Mouse (Mus musculus) heart, embryonic 10.5 days (tissue): ENCODE results near the gene 1700003E16Rik. TPM values are rescaled to one million over a fixed set of nuclear protein-coding genes. Genes with fewer than 3 reads are reported as not detected.
"Not testable (repeated sequence)": the region's sequence is repeated elsewhere in the genome, so short reads cannot be mapped to it uniquely, and the experiment has no call there.

Source experiments
- DNase-seq: peaks from one replicate; pipeline ENCODE4 v3.0.0-alpha.2; 2017; ENCODE audit warnings: low spot score
- H3K27ac ChIP-seq: fragments of 300-500 bp; sonication (generic); 2 replicates; pipeline ENCODE4 v1.5.1; 2016; ENCODE audit warnings: mild to moderate bottlenecking
- H3K27me3 ChIP-seq: fragments of 300-500 bp; sonication (generic); 2 replicates; pipeline ENCODE4 v1.6.1; 2016; ENCODE audit warnings: mild to moderate bottlenecking; ENCODE audit not compliant: poor library complexity, insufficient read depth, severe bottlenecking
- H3K36me3 ChIP-seq: fragments of 300-500 bp; sonication (generic); 2 replicates; pipeline ENCODE4 v1.6.1; 2016; ENCODE audit warnings: mild to moderate bottlenecking, moderate library complexity
- H3K4me1 ChIP-seq: fragments of 300-500 bp; sonication (generic); 2 replicates; pipeline ENCODE4 v1.6.1; 2016; ENCODE audit warnings: mild to moderate bottlenecking
- H3K4me3 ChIP-seq: fragments of 300-500 bp; sonication (generic); 2 replicates; pipeline ENCODE4 v1.5.1; 2016; ENCODE audit warnings: mild to moderate bottlenecking, moderate library complexity
- H3K9me3 ChIP-seq: fragments of 300-500 bp; sonication (generic); 2 replicates; pipeline ENCODE4 v1.6.1; 2016; ENCODE audit warnings: mild to moderate bottlenecking, moderate library complexity
- WGBS: fragments of 180-500 bp; shearing (Covaris S2); methylation state at CpG from one replicate; pipeline ENCODE4 v1.1.7; 2016; 5-methylcytosine and 5-hydroxymethylcytosine counted together
- polyA plus RNA-seq: library from polyadenylated mRNA; unstranded; fragments of >200 nt; fragmentation: Nextera tagmentation; extraction: Ambion mirVana; gene quantifications from 2 replicates; pipeline ENCODE4 v1.2.1, GENCODE M21; 2016

Gene 1700003E16Rik
- polyA plus RNA-seq, 1 experiment from 2014 or later: 0.50 TPM

DNA sequence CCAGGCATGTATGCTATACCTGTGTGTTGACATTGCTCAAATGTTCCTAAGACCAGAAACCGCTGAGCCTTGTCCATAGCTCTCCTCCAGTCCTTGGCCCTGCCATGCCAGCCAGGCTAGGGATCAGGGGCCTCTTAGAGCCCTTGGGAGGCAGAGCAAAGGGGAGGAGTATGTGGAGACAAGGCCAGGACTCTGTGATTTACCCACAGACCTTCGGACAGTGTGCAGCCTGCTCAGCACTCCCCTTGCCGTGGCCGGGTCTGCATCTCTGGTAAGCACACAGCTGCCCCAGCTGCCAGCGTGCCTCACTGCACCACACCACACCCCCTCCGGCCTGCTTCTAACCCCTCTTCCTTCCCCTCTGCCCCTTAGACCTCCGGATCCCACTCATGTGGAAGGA, 8.9 kb upstream of the 1700003E16Rik start:
- H3K9me3 ChIP-seq: no peaks in the 10 kb centered on the region
- DNase-seq: no peak
- H3K4me1 ChIP-seq: peaks cover 43% of the 10 kb centered on the region
- WGBS: 57% methylated on average over 7 of the region's 7 CpGs
- no peak overlapping the region for H3K4me3 ChIP-seq
- no peak overlapping the region for H3K27ac ChIP-seq
- H3K36me3 ChIP-seq: peaks cover 45% of the 10 kb centered on the region
- H3K27me3 ChIP-seq: no peaks in the 10 kb centered on the region

DNA sequence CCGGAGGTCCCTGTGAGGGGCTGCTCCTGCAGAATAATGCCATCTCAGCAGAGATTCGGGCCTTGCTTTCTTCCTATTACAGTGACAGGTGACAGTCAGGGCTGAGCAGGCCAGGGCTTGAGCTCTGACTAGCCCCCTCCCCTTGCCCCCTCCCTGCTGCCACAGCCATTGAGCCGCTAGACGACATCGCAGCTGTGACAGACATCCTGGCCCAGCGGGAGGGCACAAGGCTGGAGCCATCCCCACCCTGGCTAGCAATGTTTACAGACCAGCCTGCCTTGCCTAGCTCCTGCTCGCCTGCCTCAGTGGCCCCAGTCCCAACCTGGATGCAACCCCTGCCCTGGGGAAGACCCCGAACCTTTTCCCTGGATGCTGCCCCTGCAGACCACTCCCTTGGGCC, 4.5 kb upstream of the 1700003E16Rik start:
- no peak for DNase-seq
- Histone ChIP-seq H3K27me3 (peaks cover 17% of the 10 kb centered on the region; the same call in 1 of the 2 replicates), H3K27ac (no peak overlapping the region), H3K36me3 (peaks cover 52% of the 10 kb centered on the region), H3K4me3 (peak overlapping the region; percentile 16; the same call in 1 of the 2 replicates), H3K4me1 (peaks cover 41% of the 10 kb centered on the region), H3K9me3 (no peaks in the 10 kb centered on the region)
- WGBS: 17% methylated on average over 8 of the region's 8 CpGs

DNA sequence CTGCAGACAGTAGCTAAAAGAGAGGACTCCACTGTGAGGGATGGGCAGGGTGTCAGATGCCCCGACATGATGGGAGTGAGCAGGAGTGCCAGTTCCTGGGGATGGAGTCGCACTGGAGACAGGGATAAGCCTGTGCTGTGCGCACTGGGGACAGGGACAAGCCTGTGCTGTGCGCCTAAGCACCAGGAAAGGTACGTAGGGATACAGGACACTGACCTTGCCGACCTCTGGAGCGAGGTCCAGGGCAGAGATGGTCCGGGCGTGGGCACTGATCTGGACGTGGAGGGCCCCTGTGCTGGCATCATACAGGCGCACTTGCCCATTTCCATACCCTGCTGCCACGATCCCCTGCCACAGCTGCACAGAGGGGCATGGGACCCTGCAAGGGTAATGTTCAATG, 3.2 kb upstream of the 1700003E16Rik start:
- no peak for DNase-seq
- no peak overlapping the region for H3K4me3 ChIP-seq
- peaks cover 39% of the 10 kb centered on the region for H3K36me3 ChIP-seq

DNA sequence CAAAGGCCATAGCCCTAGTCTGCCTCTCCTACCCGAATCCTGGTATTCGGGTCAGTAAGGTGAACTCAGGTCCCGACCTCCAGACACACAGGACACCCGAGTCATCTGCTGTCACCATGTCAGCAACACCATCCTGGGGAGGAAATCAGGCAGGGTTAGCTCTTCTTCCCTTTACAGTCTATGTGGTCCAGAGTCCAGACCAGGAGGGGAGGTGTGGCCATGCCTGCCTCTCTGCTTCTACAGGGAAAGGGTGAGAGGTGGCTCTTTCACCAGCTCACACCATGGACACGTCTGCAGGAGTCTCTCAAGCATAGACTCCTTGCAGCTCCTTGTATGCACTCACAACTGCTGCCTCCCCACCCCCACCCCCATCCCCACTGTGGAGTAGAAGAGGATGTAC, 2.7 kb upstream of the 1700003E16Rik start:
- no peak overlapping the region for H3K4me3 ChIP-seq
- H3K9me3 ChIP-seq: no peaks in the 10 kb centered on the region
- peaks cover 24% of the 10 kb centered on the region; the same call in 1 of the 2 replicates for H3K27me3 ChIP-seq
- WGBS: 70% methylated on average over 5 of the region's 5 CpGs
- H3K4me1 ChIP-seq: peaks cover 34% of the 10 kb centered on the region
- no peak for DNase-seq
- peaks cover 36% of the 10 kb centered on the region for H3K36me3 ChIP-seq
- no peak overlapping the region for H3K27ac ChIP-seq

More for the DNA sequence above, 3.2 kb upstream of the 1700003E16Rik start:
- peaks cover 24% of the 10 kb centered on the region; the same call in 1 of the 2 replicates for H3K27me3 ChIP-seq
- peaks cover 34% of the 10 kb centered on the region for H3K4me1 ChIP-seq
- 89% methylated on average over 12 of the region's 12 CpGs for WGBS
- H3K9me3 ChIP-seq: no peaks in the 10 kb centered on the region
- no peak overlapping the region for H3K27ac ChIP-seq

DNA sequence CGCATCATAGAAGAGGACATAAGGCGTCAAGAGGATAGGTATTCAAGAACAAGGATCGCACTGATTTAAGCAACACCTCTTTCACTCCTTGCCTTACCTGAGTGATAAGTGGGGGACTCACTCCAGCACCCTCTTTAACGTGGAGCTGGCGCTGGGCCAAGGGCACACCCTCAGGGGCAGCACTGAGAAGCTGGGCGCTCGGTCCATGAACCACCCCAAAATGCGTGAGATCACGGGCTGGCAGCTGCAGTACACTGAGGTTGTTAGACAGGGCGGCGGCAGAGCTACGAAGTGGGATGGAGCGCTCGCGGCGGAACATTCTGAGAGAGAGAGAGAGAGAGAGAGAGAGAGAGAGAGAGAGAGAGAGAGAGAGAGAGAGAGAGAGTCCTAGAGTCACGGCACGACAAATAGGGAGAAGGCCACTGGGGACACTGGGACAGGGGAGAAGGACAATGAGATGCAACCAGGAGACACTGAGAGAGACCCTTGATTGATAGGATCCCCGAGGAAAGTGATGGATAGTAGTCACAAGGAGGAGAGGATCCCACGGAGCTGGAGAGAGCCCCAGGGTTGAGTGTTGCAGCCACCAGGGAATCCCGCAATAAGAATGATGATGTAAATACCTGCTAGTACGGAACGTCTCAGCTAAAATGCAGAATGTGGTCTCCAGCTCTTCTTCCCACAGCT, 509 bp upstream of the 1700003E16Rik start:
- peaks cover 33% of the 10 kb centered on the region for H3K27me3 ChIP-seq
- H3K4me3 ChIP-seq: peak overlapping the region; percentile 68
- peak overlapping the region; percentile 65 for H3K27ac ChIP-seq
- peaks cover 31% of the 10 kb centered on the region for H3K4me1 ChIP-seq
- WGBS: 8% methylated on average over 23 of the region's 23 CpGs
- DNase-seq: no peak
- H3K36me3 ChIP-seq: peaks cover 15% of the 10 kb centered on the region; the same call in 1 of the 2 replicates
- no peaks in the 10 kb centered on the region for H3K9me3 ChIP-seq

DNA sequence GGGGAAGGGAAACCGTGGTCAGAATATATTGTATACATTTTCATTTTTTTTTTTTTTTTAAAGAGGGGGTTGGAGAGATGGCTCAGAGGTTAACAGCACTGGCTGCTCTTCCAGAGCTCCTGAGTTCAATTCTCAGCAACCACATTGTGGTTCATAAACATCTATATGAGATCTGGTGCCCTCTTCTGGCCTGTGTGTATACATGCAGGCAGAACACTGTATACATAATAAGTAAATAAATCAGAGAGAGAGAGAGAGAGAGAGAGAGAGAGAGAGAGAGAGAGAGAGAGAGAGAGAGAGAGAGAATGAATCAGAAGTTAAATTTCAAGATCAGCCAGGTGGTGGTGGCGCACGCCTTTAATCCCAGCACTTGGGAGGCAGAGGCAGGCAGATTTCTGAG, 3.3 kb downstream of the 1700003E16Rik start:
- WGBS: 50% methylated on average over 3 of the region's 3 CpGs
- H3K9me3 ChIP-seq, H3K4me3 ChIP-seq, H3K36me3 ChIP-seq, DNase-seq, H3K27ac ChIP-seq: not testable (repeated sequence)
- H3K27me3 ChIP-seq: peaks cover 52% of the 10 kb centered on the region
- H3K4me1 ChIP-seq: peaks cover 32% of the 10 kb centered on the region

DNA sequence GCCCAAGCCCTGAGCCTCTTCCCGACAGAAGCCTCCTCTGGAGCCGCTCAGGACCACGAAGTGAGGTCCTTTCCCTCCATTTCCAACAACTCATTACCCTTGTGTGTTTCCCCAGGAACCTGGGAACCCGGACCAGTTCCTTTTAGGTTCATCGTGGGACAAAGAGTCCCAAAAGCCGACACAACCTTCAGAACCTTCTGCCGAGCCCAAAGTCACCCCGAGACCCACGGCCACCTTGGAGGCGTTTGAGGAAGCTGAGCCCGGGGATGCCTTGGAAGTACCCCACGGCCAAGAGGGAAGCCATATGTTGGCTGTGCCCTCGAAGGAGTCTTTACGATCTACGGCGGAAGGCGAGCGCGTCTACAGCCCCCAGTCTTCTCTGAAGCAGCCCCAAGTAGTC, 5.2 kb downstream of the 1700003E16Rik start:
- 6% methylated on average over 19 of the region's 19 CpGs for WGBS
- no peak overlapping the region; the same call in 1 of the 2 replicates for H3K27ac ChIP-seq
- peak overlapping the region; percentile 53 for H3K4me3 ChIP-seq
- H3K4me1 ChIP-seq: peaks cover 21% of the 10 kb centered on the region
- no peak for DNase-seq
- no peaks in the 10 kb centered on the region for H3K36me3 ChIP-seq
- peaks cover 38% of the 10 kb centered on the region for H3K27me3 ChIP-seq
- no peaks in the 10 kb centered on the region for H3K9me3 ChIP-seq

DNA sequence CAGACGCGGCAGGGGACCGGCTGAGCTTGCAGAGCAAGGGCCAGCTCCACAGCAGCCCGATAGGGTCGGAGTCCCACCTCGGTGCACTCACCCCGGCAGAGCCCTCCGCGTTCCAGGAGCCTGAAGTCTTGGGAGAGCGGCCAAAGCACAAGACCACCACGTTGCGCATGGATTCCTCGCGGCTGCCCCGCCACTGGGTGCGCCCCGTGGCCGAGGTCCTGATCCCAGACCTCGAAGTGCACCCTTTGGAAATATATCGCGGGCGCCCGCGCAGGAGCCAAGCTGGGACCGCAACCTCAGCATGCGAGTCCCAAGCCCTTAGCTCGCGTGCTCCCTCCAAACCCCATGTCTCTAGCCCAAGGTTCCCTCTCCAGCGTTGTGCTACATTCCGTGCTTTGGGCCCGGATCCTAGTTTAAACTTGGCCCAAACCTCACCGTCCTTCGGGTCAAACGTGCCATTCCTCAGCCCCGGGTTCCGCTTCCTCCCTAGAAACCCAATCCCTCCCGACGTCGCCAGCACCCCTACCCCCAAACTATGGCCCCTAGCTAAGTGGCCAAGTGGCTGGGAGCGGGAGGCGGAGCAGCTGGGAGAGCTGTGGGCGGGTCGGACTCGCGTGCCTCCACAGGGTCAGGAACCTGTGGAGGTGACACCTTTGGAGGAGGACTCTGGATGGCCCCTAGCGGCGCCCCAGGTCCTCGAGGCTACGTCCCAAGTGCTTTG, 5.9 kb downstream of the 1700003E16Rik start:
- peak; percentile 79 for DNase-seq
- H3K27me3 ChIP-seq: peaks cover 36% of the 10 kb centered on the region
- H3K4me1 ChIP-seq: peaks cover 25% of the 10 kb centered on the region
- H3K9me3 ChIP-seq: no peaks in the 10 kb centered on the region
- under 1% methylated on average over 49 of the region's 49 CpGs for WGBS
- H3K27ac ChIP-seq: peak overlapping the region; percentile 42; the same call in 1 of the 2 replicates
- no peaks in the 10 kb centered on the region for H3K36me3 ChIP-seq
- peak overlapping the region; percentile 53 for H3K4me3 ChIP-seq

DNA sequence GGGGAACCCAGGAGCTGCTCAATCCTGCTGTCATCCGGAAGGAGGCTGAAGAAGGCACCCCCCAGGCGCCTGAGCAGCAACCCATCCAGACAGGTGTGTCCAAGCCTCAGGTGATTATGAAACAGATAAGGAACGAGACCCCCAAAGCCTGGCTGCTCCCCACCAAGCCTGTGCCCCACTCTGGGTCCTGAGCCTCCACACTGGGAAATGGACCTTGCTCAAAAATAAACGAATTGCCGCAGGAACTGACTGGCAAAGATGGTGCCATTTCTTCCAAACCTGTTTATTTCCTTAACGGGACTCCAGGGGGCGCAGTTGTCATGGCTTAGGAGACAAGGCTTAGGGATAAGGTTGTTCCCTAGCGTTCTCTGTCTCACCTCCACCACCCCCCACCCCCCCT, 6.5 kb downstream of the 1700003E16Rik start:
- H3K4me3 ChIP-seq: peak overlapping the region; percentile 53
- no peaks in the 10 kb centered on the region for H3K9me3 ChIP-seq
- WGBS: under 1% methylated on average over 8 of the region's 8 CpGs
- H3K27me3 ChIP-seq: peaks cover 32% of the 10 kb centered on the region
- DNase-seq: peak; percentile 80
- H3K36me3 ChIP-seq: no peaks in the 10 kb centered on the region
- peak overlapping the region; percentile 42; the same call in 1 of the 2 replicates for H3K27ac ChIP-seq
- peaks cover 30% of the 10 kb centered on the region for H3K4me1 ChIP-seq

DNA sequence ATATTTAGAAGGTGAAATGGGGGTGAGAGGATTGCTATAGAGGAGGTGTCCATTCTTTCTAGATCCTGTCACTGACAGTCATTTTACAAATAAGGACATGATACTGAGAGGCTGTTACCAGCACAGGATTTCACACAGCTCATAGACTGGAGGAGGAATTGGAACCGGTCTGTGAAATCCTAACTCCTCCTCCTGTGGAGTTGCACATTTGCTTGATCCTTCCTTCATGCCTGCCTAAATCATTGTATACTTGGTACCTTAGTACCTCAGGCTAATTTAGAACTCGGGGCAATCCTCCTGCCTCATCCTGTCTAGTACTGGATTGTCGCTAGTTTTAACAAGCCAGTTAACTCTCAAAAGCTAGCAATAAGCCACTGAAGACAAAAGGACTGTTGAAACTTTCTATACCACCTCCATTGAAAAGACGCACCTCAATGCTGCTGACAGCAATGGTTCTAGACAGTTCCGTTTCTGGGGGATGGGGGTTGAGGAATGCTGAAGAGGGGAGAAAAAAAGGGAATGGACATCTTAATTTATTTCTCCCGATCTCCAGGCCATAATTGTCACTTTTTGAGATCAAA, 8.9 kb downstream of the 1700003E16Rik start:
- H3K4me3 ChIP-seq: peak overlapping the region; percentile 95
- WGBS: 7% methylated on average over 6 of the region's 6 CpGs
- peaks cover 36% of the 10 kb centered on the region for H3K4me1 ChIP-seq
- no peak for DNase-seq
- H3K27me3 ChIP-seq: peaks cover 28% of the 10 kb centered on the region
- H3K36me3 ChIP-seq: no peaks in the 10 kb centered on the region
- H3K27ac ChIP-seq: peak overlapping the region; percentile 99
- no peaks in the 10 kb centered on the region for H3K9me3 ChIP-seq

DNA sequence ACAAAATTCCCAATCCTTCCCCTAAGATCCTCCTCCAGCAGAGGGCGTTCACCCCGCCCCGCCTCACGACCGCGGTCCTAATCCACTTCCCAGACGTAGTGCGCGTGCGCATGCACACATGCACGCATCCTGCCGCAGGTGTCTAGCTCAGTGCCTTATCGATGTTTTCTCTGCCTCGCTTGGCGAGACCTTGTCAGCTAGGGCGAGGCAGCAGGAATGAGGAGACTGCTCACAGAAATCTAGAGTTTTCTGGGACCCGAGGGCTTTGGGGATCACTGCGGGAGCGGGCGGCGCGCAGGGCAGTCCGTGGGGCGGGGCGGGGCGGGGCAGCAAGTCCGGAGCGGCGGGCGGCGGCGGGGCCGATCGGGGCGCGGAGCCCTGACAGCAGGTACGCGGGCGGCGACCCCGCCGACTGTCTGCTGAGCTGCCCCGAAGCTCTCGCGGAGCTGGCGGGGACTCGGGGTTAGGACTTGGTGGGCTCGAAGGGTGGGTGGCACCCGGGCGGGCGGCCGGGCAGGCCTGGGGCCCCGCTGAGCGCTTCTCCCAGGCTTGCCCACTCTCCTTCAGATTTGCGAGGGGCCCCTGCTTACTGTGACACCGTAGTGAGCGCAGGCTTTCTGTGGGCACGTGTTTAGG, 9.5 kb downstream of the 1700003E16Rik start, which contains the start of gene Dctn1:
TSS of gene Dctn1 (plus strand) at position 314 of the 636 bp plus-strand sequence.
- Histone ChIP-seq H3K27ac (peak within 1 kb of the TSS; percentile 99), H3K4me1 (peaks cover 36% of the 10 kb centered on the region), H3K4me3 (peak within 1 kb of the TSS; percentile 95), H3K27me3 (peaks cover 22% of the 10 kb centered on the region), H3K9me3 (no peaks in the 10 kb centered on the region), H3K36me3 (no peaks in the 10 kb centered on the region)
- WGBS: under 1% methylated on average over 57 of the region's 58 CpGs
- DNase-seq: peak; percentile 96

DNA sequence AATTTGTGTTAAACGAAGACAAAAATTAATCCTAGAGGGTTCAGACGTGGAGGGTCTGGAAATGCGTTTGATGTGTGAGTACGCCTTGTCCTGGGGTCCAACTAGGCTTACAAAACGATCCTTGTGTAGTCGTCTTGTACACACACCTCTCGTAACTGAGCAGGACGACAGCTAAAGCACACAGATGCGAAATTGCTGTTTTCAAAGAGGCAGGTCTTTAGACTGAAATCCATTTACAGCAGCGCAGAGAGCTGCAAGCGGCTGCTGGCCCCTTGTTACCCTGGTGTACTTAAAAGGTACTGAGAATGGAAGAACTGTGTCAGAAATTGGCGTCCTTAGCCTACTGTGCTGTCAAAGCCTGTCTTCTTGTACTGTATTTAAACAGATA, 10.0 kb downstream of the 1700003E16Rik start:
- Histone ChIP-seq H3K4me1 (peaks cover 34% of the 10 kb centered on the region), H3K27ac (peak overlapping the region; percentile 99), H3K27me3 (peaks cover 17% of the 10 kb centered on the region), H3K4me3 (peak overlapping the region; percentile 95), H3K36me3 (no peaks in the 10 kb centered on the region), H3K9me3 (no peaks in the 10 kb centered on the region)
- DNase-seq: no peak
- WGBS: 1% methylated on average over 12 of the region's 12 CpGs
